Mouse (Mus musculus): ENCODE data around the gene Fdps.

DNA sequence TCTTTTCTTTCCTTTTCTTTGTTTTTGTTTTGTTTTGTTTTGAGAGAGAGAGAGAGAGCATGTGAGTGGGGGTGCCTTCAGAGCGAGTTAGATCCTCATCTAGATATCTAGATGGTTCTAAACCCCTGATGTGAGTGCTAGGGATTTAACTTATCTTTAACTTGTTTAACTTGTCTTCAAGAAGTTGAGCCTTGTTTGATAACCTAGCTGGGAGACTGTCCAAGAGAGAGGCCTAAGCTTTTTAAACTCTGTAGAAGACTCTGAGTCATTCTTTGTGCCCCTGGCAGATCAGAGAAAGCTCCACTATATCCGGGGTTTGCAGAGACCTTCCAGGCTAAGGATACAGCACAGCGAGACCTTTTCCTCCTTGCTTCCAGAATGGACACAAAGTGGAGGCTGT is 5.8 kb upstream of the Fdps start:
- TF ChIP-seq POLR2A (IDR thresholded peaks at IDR 0.05; ENCODE audit: insufficient read depth, low read length) (no peak), EP300 (IDR thresholded peaks at IDR 0.05; ENCODE audit: insufficient read depth, low read depth, low read length) (no peak)
